Mouse (Mus musculus): ENCODE measurements around the gene Ick.

Gene Ick

GRCm38 (mm10) chr9:78148149-78148548 is 39.2 kb downstream of the Ick start:
- 82% methylated on average over 6 of the region's 6 CpGs for WGBS

DNA sequence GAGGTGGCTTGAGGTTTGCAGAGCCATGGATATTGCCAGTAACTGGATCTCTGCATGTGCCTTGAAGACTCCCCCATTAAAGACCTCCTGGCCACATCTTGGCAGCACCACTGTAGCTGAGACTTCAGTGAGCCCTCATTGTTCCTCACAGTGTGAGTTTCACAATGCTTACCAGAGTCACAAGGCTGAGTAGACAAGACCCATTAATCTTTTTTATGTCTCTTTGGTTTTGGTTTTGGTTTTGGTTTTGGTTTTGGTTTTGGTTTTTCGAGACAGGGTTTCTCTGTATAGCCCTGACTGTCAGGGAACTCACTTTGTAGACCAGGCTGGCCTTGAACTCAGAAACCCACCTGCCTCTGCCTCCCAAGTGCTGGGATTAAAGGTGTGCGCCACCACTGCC is 40.8 kb downstream of the Ick start:
- 78% methylated on average over 2 of the region's 2 CpGs for WGBS

DNA sequence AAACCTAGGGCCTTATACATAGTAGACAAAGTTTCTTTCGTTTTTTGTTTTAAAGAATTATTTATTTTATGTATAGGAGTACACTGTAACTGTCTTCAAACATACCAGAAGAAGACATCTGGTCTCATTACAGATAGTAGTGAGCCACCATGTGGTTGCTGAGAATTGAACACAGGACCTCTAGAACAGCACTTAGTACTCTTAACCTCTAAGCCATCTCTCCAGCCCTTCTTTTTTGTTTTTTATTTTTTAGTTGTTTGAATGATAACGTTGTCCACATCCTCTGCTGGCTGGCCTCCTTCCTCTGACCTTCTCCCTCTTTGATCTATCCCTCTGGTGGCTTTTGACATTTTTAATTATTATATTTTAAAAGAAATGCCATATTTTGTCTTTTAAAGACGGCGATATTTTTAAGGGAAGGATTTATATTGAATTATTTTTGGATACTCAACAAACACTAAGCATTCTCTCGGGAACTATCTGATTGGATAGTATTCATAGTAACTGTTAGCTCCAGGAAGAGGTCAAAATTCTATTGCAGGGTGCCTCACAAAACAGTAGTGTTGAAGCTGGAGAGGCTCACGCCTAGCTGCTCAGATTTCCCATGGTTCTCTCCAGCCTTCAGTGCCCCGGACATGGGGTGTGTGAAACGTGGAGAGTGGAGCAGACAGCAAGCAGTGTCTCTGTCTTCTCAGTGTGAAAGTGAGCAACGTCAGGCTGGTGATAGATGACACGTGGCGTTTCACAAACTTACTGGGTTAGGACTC is 45.4 kb downstream of the Ick start:
- WGBS: 77% methylated on average over 11 of the region's 11 CpGs

- 73% methylated on average over 1 of the region's 1 CpGs for WGBS
Observed at GRCm38 (mm10) chr9:78157221-78157620, 48.2 kb downstream of the Ick start.

DNA sequence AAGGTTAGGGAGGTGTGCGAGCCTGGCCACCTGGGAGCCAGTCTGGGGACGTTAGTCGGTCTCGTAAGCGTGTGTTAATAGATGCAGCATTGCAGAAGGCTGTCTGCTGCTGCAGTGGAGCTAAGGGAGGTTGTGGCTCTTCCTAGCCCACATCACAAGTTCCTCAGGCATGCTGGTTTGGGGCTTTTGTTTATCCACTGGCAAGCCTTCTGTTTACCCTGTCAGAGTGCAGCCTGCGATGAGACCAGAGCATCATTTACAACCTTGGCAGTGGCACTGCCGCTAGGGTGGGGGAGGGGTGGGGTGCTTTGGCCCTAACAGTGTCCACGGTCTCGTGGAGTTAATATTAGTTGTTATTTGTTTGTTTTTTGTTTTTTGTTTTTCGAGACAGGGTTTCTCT is 54.3 kb downstream of the Ick start:
- whole genome bisulfite sequencing: 86% methylated on average over 10 of the region's 10 CpGs

GRCm38 (mm10) chr9:78164741-78165140 is 55.7 kb downstream of the Ick start:
- WGBS: 87% methylated on average over 3 of the region's 3 CpGs

DNA sequence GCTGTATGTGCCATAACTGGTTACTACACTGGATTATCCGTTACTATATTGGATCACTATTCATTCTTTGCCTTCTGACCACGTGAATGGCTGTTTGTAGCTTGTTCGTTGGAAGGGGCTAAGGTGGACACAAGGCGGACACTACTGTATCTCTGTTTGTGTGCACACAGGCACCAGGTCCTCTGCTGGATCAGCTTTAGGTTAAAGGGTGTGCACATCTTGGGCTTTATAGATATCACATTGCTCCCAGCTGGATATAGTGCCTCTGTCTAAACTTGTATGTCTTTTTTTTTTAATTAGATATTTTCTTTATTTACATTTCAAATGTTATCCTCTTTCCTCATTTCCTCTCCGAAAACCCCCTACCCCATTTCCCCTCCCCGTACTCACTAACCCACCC is 56.5 kb downstream of the Ick start:
- WGBS: 88% methylated on average over 6 of the region's 6 CpGs

GRCm38 (mm10) chr9:78166694-78167452 is 57.9 kb downstream of the Ick start:
- WGBS: 84% methylated on average over 19 of the region's 19 CpGs

DNA sequence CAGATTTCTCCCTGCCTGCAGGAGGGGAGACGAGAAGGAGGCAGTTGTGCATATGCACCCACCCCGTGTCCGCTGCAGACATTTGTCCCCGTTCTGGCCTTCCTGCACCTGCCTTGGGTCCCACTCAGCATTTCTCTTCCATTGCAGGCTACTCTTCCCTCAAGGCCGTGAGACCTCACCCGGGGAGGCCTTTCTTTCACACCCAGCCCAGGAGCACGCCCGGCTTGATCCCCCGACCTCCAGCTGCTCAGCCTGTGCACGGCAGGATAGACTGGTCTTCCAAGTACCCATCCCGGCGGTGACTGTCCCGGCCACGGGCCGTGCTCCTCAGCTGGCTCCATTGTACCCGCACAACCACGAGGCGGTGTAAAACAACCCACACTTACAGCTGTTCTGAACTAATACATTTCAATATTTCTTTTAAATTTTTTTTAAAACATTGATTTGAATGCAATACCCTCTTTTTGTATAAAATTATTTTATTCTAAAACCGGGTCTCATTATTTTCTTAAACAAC is 58.5 kb downstream of the Ick start:
- 86% methylated on average over 19 of the region's 19 CpGs for WGBS

GRCm38 (mm10) chr9:78168864-78169263 is 59.9 kb downstream of the Ick start:
- WGBS: 85% methylated on average over 6 of the region's 6 CpGs

GRCm38 (mm10) chr9:78174016-78174415 is 65.0 kb downstream of the Ick start:
- 44% methylated on average over 1 of the region's 1 CpGs for WGBS

DNA sequence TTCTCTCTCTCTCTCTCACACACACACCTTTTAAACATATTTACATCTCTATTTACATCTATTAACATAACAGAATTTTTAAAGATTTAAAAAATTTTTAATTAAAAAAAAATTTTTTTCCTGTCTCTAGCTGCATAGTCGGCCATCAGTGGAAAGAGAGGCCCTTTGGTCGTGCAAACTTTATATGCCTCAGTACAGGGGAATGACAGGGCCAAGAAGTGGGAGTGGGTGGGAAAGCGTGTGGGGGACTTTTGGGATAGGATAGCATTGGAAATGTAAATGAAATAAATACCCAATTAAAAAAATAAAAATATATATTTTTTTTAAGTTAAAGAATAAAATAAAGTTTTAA is 65.9 kb downstream of the Ick start:
- WGBS: 15% methylated on average over 3 of the region's 3 CpGs

DNA sequence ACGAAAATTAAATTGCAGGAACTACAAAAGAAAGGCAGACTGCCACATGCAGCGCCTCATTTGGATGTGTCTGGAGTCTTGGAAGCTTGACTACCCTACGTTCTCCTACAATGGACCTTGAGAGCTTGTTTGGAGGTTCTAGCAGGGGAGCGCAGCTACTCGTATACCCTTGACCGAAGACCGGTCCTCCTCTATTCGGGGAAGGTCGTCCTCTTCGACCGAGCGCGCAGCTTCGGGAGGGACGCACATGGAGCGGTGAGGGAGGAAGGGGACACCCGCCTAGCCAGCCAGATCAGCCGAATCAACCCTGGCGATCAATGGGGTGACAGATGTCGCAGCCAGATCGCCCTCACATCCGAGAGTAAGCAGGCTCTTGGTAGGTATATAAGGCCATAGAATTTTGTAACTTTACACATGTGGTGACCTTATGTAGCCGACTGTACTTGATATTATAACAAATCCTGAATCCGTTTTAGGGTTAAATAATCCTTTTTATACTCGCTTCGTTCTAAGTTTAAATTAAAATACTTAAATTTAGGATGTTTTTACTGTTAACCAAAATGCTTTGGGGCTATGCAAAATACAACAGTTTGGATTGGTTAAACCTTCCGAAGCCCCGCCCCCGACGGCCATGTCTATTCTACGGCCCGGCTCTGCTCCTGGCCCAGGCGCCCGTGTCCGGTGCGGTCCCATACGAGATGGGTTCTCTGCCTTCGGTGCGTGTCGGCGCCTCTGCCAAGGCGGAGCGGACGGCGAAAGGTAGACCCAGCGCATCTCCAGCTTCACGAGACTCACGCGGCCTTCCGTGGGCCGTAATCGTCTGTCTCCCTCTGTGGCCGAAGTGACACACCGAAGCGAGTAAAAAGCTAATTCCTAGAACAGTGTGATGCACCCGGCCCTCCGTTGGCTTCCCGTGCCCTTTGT is 66.5 kb downstream of the Ick start:
- WGBS: under 1% methylated on average over 55 of the region's 58 CpGs

- WGBS: under 1% methylated on average over 22 of the region's 22 CpGs
Observed at GRCm38 (mm10) chr9:78176201-78176727, 67.3 kb downstream of the Ick start.

- 11% methylated on average over 7 of the region's 7 CpGs for WGBS
Observed at GRCm38 (mm10) chr9:78176831-78177230, 67.8 kb downstream of the Ick start.

- WGBS: 68% methylated on average over 5 of the region's 5 CpGs
Observed at GRCm38 (mm10) chr9:78178197-78178596, 69.2 kb downstream of the Ick start.

DNA sequence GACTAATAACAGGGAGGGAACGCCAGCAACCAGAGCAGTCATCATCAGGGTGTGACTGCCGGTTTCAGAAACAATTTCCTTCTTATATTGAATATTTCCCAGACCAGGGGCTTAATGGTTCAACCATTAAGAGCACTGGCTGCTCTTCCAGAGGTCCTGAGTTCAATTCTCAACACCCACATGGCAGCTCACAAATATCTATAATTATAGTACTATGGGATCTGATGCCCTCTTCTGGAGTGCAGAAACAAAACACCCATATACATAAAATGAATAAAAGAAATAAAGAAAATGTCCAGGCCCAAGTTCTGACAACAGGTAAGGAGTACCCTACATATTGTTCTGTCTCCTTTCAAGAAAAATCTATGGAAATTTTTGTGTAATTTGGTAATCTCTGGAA is 70.1 kb downstream of the Ick start:
- 80% methylated on average over 2 of the region's 2 CpGs for WGBS

DNA sequence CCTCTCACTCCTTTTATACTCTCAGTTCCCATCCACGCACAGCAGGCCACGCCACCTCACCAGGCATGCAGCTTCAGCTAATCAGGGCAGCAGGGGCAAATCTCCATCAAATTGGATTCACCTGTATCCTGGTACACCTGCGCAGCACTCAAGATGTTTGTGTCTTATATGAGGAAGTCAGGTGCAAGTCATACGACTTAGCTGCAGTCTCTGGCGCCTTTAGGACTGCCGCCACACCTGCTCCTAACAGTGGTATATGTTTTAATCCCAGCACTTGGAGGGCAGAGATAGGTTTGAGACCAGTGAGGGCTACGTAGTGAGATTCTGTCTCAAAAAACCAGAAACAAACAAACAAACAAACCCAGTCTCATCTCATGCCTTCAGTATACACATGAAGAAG is 73.5 kb downstream of the Ick start, which contains the start of gene Gsta4:
TSS of gene Gsta4 (plus strand) at position 301 of the 400 bp plus-strand sequence.
- 96% methylated on average over 4 of the region's 7 CpGs for WGBS

DNA sequence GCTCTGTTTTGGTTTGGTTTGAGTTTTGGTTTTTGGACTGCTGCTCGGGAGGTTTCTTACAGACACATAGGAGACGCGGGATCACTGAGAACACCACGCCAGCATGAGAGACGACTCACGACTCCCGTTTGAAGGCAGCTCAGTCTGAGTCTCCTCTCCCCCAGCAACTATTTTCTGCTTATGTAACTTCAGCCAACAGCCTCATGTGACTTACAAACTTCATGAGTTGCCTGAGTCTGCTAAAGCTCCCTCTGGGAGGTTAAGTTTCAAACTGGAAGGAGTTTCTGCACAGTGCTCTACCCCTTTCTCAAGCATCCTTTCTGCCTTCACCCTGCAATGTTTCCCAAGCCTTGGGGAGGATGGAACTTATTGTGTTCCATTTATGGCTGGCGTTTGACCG is 76.7 kb downstream of the Ick start:
- 58% methylated on average over 9 of the region's 9 CpGs for WGBS

DNA sequence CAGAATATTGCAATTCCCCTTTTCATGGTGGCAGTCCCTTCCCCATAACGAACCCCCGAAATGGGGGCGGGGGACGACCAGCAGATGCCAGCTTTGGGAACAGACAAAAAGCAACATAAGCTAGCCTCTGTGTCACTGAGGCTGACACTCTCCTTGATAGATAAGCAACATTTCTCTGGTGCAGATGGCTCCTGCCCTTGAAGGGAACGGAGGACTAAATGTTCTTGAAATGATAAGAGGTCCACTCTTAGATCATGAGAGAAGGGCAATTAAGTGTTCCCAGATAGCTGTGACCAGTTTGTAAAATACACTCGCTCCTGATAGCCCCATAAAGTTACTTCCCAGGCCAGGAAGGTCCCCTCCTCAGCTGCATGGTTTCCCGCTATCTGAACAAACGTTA is 79.9 kb downstream of the Ick start:
- 85% methylated on average over 8 of the region's 8 CpGs for WGBS

All from cerebral cortex, adult 2 months (tissue).